Mouse (Mus musculus): ENCODE data around the gene Lrp6.

The Lrp6 gene

DNA sequence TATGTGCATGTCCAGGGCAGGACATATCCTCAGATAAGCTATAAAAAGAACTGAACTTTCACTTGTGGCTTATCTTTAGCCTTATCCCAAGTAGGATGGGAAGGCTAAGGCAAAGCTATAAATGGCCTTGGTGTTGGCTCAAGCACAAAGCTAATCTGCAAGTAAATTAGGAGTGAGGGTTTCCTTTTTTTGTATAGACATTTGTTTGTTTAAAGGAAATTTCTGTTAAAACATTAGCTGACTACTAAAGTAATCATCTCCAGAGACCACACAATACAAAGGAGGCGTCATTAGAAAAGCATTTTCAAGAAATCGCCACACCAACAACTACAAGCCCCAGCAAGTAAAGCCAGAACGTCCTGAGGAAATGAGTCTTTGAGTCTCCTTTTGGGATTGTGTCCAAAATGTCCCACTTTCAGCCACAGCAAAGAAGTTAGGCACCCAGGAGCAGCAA lies 8.6 kb upstream of the Lrp6 start:
- DNase-seq (ENCODE audit: low spot score in 2 of 2), result no peak

DNA sequence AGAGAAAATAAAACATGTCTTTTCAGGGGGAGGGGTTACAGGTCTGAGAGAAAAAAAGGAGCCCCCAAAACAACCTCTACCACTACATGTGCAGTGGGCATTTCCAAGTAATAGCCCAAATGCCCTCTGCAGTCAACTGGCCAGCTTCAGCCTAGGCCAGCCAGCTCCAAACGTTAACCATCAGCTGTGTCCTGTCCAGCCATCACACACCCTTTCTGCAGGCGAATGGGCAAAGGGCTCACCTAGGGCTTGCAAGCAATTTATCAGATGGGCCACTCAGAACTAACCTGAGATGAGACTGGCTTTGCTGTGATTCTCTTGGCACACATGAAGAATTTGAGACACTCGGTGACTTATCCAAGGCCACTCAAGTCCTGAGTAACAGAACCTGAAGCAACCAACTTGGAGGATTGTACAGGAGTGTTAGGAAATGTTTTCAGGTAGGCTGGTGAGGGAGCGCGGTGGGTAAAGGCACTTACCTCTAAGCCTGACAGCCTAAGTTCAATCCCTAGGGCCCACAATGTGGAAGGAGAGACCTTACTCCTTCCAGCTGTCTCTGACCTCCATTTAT lies 1.3 kb upstream of the Lrp6 start:
- no peak for DNase-seq (ENCODE audit: low spot score in 2 of 2)

DNA sequence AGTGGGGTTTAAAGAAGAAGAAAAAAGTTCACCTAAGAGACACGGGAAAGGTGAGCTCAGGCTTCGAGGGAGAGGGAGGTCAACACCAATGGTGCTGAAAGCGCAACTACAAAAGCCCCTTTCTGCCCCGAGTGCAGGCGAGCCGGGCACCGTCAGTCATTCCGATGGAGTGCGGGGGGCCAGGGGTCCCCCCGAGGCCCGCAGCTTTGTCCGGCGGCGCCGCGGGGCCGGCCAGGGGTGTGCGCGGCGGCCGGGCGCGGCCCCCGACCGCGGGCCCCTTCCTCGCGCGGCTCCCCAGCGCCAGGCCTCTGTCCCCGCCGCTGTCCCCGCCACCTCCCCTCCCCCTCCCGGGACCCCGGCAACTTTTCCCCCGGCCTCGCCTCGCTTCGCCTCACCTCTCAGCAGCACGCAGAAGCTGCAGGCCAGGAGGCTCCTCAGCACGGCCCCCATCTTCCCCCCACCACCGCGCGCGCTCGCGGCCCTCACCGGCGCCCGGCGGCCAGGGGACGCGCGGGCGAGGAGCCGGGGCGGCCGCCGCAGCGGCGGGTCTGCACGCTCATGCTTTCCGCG lies 432 bp downstream of the Lrp6 start:
- no peak for DNase-seq (ENCODE audit: low spot score in 2 of 2)

DNA sequence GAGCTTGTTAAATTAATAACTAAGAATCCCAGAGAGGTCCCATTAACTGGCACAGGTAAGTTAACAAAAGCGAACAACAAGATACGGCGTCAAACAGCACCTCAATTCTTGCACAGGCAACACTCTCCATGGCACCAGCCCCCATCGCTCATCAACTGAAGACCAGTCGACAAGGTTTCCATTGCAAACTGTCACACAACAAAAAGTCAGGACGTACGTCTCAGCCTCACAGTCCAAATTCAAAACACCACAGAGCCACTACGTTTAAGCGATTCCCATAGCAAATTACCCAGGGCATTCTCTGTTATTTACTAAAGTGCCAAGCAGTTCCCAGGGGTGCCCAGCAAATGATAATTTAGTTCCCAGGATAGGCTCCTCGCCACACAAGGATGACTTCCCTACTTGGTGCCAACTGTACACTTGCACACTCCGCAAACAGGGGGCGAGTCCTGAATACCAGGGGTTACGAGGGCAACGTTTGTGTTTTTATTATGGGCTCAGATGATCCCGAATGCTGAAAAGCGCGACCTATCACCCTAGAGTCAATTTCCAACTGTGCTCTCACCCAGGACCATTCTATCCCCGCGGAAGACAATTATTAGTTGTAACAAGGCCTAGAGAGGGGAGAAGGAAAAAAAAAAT lies 1.0 kb downstream of the Lrp6 start:
- peak in 1 of 2 experiments; percentile 8 for DNase-seq (ENCODE audit: low spot score in 2 of 2)

DNA sequence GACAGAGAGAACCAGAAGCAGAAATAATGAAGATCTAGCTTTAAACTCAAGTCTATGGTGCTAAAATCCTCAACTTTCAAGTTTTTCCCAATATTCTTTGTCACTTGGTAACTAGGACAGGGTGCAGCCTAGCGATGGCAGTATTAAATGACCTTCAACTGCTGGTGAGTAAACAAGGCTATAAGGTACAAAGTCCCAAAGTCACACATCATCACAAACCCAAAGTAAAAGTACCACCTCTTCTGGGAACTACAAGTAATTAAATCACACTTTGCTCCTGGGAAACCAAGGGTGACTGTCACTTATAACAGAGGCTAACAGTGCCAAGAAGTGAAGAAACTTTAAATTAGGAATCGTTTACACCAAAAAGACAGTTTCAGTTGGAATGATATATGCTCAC lies 2.2 kb downstream of the Lrp6 start:
- DNase-seq (ENCODE audit: low spot score in 2 of 2), result no peak

DNA sequence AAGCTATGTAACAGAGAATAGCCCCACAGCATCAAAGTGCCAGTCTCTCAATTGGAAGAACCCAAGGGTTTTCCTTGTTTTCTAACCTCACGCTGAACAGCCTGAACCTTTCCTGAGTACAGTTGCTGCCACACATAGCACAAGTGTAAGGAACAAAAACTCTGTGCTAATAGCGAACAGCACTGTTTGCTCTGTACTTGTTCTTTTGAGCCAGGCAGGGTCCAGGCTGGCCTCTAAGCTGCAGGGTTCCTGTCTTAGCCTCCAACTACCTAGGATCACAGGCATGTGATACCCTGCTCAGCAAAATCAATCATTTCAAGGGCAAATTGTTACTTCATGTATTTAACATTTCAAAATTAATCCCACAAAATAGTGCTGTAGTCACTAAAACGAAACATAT lies 7.1 kb downstream of the Lrp6 start:
- DNase-seq (ENCODE audit: low spot score in 2 of 2), result no peak

DNA sequence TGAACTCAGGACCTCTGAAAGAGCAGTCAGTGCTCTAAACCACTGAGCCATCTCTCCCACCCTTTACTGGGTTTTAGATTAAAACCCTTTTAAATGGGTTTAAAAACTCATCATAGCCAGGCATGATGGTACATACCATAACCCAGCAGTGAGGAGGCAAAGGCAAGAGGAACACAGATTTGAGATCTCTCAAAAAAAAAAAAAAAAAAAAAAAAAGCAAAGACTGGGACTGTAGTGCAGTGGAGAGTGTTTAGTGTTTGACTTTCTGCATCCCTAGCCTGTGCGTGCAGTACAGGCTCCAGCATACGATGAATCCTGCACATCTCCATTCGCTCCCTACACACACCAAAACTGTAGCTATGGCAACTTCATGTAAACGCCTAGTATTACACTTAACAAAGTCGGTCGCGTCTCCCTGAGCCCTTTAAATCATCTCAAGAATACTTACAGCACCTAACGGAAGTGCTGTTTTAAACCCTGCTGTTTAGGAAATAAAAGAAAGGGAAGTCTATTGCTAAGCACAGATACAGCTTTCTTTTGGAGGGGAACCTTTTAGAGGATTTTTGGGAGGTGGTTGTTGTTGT lies 8.1 kb downstream of the Lrp6 start:
- no peak for DNase-seq (ENCODE audit: low spot score in 2 of 2)

DNA sequence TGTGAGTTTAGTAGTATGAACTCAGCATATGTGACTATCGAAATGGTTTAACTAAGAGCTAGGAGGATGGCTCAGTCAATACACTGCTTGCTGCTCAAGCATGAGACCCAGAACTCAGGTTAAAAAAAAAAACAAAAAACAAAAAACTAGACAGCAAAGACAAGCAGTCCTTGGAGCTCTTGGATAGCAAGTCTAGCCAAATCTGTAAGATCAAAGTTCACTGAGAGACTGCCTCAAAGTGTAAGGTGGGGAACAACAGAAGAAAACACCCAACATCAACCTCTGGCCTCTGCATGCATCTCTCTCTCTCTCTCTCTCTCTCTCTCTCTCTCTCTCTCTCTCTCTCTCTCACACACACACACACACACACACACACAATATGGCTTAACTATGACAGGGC lies 9.7 kb downstream of the Lrp6 start:
- DNase-seq (ENCODE audit: low spot score in 2 of 2), result no peak

DNA sequence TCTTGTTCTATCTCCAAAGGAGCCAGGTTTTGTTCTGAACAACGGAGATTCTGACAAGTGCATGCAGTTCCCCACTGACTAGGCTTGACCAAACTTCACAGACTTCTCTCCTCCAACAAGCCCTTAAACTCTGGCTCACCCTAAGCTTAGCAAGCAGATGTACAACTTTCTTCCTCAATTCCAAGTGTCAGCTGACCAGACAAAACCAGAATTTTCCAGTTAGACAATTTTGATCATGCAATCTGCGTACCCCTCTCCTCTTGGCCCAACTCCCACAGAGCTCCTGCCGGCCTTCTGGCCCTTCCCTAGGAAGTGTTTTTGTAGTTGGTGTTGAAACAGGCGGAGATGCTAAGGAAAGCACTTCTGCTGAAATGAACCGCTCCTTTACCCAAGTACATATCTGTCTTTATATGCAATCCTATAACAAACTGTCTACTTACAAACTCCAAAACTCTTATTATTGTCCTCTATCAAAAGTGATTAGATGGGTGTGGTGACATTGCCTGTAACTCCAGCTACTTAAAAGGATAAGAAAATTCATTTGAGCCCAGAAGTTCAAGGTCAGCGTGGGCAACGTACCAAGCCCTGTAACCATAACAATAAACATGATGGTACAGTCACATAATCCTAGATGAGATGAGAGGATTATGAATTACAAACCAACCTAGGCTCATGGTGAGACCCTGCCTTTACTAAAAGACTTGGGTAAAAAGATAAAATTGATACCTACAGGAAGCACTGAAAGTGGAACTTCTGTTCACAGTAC lies 10.4 kb downstream of the Lrp6 start:
- DNase-seq (ENCODE audit: low spot score in 2 of 2), result peak in 1 of 2 experiments; percentile 31

DNA sequence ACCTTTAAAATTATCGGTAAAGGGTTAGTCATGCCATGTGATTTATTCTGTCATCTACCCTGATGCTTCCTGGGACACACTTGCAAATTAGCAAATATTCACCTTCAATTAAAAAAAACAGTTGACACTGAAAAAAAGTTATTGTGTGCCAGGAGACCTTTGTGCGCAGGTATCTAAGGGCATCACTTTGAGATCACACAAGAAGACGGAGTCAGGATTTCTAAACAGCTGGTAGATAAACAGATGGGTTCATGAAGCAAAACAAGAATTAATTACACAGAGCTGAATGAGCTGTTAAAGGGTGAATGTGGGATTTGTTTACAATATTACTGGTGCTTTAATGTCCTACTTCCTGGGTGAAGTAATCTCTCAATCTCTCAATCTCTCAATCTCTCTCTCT lies 11.6 kb downstream of the Lrp6 start:
- DNase-seq (ENCODE audit: low spot score in 2 of 2), result no peak

DNA sequence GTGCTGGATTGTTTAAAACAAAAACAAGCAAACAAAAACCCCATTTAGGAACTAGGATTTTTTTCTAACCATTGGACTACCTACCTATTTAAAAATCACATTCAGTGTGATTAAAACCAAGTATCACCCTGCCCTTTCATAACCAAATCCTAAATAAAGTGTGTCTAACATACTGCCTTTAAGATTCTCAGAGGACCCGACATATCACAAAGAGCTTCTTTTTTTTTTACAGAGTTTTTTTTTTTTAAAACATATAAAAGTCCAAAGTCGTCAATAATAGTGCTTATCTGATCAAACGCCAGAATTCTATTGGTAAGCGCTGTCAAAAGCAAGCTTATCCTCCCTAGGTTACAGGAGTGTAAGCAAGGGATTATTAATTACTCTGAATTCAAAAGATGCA lies 12.5 kb downstream of the Lrp6 start:
- DNase-seq (ENCODE audit: low spot score in 2 of 2), result no peak

DNA sequence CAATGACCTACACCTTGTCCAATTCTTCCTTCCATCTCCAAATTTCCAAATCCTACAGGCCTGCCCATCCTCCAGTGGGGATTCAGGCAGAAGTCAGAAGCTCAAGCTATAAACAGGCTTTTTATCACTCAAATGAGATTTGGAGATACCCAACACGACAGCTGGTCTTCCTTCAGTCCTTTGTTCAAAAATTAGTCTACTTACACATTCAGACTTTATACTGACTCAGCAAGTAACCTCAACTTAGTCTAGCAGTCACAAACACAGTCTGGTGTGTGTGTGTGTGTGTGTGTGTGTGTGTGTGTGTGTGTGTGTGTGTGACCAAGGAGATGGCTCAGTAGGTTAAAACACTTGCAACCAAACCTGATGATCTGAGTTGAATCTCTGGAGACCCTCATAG lies 15.8 kb downstream of the Lrp6 start:
- DNase-seq (ENCODE audit: low spot score in 2 of 2), result no peak

DNA sequence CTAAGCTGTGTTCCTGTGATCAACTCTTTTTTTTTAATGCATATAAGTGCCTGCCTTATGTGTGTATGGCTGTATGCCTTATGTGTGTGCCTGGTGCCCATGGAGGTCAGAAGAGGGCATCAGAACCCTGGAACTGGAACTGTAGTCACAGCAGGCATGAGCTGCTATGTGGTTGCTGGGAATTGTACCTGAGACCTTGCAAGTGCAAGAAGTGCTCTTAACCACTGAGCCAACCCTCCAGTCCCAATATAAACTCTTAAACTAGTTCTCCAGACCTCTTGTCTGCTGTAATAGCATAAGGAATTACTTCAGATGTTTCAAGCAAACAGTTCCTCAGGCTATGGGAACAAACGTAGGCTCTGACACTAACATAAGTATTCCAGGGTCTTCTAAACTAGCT lies 16.4 kb downstream of the Lrp6 start:
- no peak for DNase-seq (ENCODE audit: low spot score in 2 of 2)

DNA sequence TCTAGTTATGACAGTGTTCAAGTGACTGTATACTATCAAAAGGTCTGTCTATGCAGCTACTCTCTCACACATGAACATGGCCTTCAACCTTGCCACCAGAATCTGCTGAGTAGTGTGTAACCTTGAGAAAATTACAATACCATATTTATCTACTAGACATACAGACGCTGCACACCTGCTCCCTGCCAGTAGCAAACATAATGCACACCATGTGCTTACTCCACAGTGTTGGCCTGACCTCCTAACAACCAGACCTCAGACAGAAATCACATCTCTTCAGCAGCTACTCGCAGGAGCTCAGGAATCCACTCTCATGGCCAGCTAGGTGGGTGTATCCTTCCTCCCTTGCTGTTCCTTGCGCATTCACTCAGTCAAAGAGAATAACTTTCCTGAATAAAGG lies 21.9 kb downstream of the Lrp6 start:
- no peak for DNase-seq (ENCODE audit: low spot score in 2 of 2)

DNA sequence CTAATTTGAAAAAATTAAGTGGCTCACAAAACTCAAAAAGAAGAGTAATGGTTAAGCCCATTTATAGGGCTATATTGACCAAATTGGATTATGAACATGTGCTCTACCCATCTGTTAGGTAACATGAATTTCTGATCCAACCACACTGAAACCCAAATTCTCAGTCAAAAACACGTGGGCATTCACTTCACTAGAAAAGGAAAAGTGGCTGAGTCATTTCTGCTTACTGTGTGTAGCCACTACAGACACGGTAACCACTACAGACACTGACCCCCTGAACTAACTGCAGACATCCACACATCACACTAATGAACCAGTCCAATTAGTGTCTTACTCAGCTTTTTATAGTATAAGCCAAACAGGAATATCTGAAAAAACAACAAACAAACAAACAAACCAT lies 22.7 kb downstream of the Lrp6 start:
- no peak for DNase-seq (ENCODE audit: low spot score in 2 of 2)

DNA sequence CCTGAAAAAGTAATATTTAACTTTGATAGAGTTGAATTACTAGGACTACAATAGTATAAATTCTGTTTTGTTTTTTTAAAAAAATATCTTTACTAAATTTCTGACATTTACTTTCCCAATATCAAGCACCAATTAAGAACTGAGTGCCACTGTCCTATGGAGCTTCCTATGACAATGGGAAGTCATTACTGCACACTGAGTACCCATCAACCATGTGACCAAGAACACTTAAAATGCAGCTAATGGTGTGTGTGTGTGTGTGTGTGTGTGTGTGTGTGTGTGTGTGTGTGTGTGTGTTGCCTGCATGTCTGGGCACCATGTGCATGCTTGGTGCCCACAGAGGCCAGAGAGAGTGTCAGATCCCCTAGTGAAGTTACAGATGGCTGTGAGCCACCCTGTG lies 23.2 kb downstream of the Lrp6 start:
- no peak for DNase-seq (ENCODE audit: low spot score in 2 of 2)

DNA sequence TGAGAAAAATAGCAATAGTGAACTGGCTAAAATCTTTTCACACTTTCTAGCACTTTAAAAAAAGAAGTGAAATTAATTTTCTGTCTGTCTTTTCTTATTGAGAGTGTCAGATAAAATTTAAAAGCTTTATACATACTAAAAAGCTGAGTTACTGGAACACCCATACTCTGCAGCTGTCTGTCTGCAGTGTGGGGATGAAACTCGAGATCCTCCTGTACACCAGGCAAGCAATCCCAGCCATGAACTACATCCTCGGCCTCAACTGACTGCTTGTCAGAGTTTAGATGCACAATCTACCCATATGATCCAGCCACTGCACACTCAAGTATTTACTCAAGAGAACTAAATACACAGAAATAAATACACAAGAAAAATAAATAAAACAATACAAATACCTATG lies 24.4 kb downstream of the Lrp6 start:
- no peak for DNase-seq (ENCODE audit: low spot score in 2 of 2)

DNA sequence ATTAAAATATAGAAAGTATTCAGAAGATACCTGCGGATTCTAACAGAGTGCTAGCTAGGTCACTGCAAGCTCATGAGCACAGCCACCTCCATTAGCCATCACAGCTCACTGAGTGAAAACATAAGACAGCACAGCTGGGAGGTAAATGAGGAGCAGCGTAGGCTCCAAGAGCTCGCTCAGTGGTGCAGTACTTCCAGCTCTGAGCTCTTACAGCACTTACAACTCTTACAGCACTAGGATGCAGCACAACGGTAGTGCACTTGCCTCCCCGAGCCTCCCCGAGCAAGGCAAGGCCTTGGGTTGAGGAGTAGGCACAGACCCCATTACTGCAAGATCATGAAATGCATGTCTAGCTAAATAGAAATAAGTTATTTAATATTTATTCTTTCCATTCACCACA lies 26.6 kb downstream of the Lrp6 start:
- no peak for DNase-seq (ENCODE audit: low spot score in 2 of 2)

DNA sequence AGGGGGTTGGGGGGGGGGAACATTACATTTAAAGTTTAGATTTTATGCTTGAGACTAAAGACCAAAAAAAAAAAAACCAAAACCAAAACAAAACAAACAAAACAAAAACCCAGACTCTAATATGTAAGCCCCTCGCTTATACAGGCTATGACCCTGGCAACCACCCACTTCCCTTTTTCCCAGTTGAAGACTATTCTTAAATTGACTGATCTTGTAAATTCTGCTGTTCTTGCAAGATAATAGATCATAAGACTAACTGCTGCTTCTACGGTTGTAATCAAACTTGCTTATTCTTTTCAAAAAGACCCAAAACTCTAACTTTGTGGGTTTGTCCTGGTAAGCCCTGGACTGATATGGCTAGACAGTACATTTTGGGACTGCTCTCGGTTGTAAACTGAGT lies 27.3 kb downstream of the Lrp6 start:
- DNase-seq (ENCODE audit: low spot score in 2 of 2), result no peak

DNA sequence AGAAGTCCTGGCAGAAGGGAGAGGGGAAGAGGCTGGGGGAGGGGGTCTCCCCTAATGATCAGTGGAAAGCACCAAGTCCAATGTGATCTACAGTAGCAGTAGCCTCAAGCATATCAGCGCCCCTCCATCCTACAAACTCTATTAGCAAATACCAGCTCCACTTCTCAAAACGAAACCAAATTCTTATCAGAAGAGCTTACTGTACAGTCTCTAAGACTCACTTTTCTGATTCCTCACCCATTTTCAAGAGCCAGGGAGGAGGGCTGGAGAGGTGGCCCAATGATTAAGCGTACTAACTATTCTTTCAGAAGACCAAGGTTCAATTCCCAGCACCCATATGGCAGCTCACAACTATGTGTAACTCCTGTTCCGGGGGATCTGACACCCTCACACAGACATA lies 28.0 kb downstream of the Lrp6 start:
- DNase-seq (ENCODE audit: low spot score in 2 of 2), result no peak

DNA sequence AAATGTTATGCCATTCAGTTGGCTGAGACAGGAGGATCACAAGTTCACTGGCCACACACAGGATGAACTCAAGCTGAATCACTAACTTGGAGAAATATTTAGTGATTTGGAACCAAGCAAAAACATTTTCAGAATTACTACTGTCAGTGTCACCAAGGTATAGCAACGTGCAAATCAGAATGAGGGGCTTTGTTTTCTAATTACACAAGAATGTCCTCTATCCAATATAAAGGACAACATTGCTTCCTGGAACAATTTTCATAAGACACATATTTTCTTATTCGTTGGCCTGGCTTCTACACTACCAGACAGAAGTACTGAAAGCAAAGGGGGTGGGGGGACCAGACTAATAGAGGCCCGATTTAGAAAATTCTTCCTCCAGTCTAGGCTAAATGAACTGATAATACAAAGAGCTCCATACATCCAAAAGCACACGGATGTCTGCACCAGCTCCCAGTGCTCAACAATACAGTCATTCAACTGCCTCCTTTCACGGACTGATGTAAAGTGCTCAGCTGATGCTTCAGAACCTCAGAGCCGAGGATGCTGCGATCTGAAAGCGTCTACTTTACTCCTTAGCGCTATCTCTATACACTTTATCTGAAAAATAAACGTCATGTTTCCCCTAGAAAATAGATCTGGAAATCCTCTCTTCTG lies 29.2 kb downstream of the Lrp6 start:
- DNase-seq (ENCODE audit: low spot score in 2 of 2), result no peak

DNA sequence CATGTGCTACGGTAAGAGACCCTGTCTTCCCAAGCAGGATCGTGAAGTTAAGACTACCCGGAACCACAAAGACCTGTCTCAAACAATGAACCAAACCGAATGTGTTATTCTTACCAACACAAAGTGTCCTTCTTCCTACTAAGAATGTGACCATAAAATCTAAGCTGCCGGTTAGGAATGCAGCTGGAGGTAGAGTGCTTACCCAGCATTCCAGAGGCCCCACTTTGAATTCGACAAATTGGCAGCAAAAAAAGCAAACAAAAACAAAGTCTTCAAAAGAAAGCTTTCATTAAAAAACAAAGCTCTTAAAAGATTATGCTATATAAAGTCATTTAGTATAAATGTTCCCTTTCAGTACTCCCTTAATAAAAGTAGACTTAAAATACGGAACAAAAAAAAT lies 31.6 kb downstream of the Lrp6 start:
- DNase-seq (ENCODE audit: low spot score in 2 of 2), result no peak

Measured in urinary bladder, postnatal 36 days (tissue).